26 mouse cellular contexts compared by ENCODE assay signal in the genomic region with DNA sequence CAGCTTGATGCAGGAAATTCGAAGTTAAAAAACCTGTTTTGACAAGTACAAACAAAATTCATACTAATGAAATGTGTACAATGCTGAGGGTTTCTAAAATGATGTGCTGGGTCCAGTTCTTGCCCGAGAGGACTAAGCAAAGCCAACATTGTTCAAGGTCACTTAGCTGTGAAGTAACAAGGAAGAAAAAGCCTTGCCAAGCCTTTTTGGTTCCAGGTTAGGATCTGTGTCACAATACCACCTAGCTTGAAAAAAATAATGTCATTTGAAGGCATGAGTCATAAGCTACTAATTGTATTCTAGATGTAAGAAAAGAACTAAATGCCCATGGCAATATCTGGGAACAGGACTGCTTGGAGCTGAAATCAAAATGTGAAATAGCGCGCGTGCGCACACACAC.
DNase-seq lines count a peak whose midpoint lies in the region; ATAC-seq and TF ChIP-seq lines count a peak whose summit lies in the region.
"Had no signal": no experiment of that assay in that cellular context is flagged by ENCODE, and none has a peak within 500 bp of the region (broad histone marks: within the 10 kb centered on the region; RNA-seq: fewer than 3 reads in every experiment).

No protein-coding gene starts in this region.

- H3K4me3 ChIP-seq in kidney, adult 2 months (ENCODE audit: insufficient read depth, low read depth, low read length) = no peak overlapping the region
- no peak overlapping the region for H3K4me3 ChIP-seq in kidney, postnatal 0 days (replicated peaks; ENCODE audit: low read depth, low read length)
- no peak overlapping the region for H3K4me3 ChIP-seq in kidney, embryonic 16.5 days (ENCODE audit: low read length)
- no peak overlapping the region for H3K4me3 ChIP-seq in liver, embryonic 12.5 days
- H3K4me3 ChIP-seq: embryonic facial prominence, embryonic 10.5 days; embryonic facial prominence, embryonic 13.5 days; erythroblast, embryonic 14.5 days; forebrain, embryonic 10.5 days; forebrain, embryonic 15.5 days; heart, adult 2 months; heart, embryonic 10.5 days; hindbrain, embryonic 12.5 days; hindbrain, embryonic 15.5 days had no signal

- H3K4me1 ChIP-seq in kidney, adult 2 months (ENCODE audit: control insufficient read depth, insufficient read depth, low read length) = no peaks in the 10 kb centered on the region
- no peaks in the 10 kb centered on the region for H3K4me1 ChIP-seq in kidney, postnatal 0 days (replicated peaks; ENCODE audit: insufficient read depth, low read length)
- no peaks in the 10 kb centered on the region for H3K4me1 ChIP-seq in kidney, embryonic 16.5 days (ENCODE audit: insufficient read depth, low read length)
- H3K4me1 ChIP-seq in liver, embryonic 12.5 days = no peaks in the 10 kb centered on the region
- H3K4me1 ChIP-seq: embryonic facial prominence, embryonic 10.5 days; embryonic facial prominence, embryonic 13.5 days; forebrain, embryonic 15.5 days; heart, embryonic 10.5 days; hindbrain, embryonic 12.5 days; hindbrain, embryonic 15.5 days had no signal

- no peaks in the 10 kb centered on the region for H3K27me3 ChIP-seq in kidney, adult 2 months (replicated peaks; ENCODE audit: control insufficient read depth, insufficient read depth, low read length)
- H3K27me3 ChIP-seq in kidney, postnatal 0 days (ENCODE audit: insufficient read depth, low read length) = no peaks in the 10 kb centered on the region
- H3K27me3 ChIP-seq in kidney, embryonic 16.5 days (ENCODE audit: insufficient read depth, low read length) = no peaks in the 10 kb centered on the region
- no peaks in the 10 kb centered on the region for H3K27me3 ChIP-seq in liver, embryonic 12.5 days (replicated peaks)
- H3K27me3 ChIP-seq: embryonic facial prominence, embryonic 13.5 days; forebrain, embryonic 15.5 days; hindbrain, embryonic 12.5 days; hindbrain, embryonic 15.5 days had no signal

- TF ChIP-seq POLR2A in kidney, adult 2 months (IDR thresholded peaks at IDR 0.05; ENCODE audit: low read depth, low read length) = no peak
- TF ChIP-seq POLR2A in brain, embryonic 14.5 days (IDR thresholded peaks at IDR 0.05; ENCODE audit: borderline replicate concordance, extremely low read depth, insufficient read depth, insufficient read length, poor library complexity, severe bottlenecking) = no peak

- no peak overlapping the region for H3K9ac ChIP-seq in kidney, postnatal 0 days (ENCODE audit: low read depth, low read length)
- no peak overlapping the region for H3K9ac ChIP-seq in kidney, embryonic 16.5 days (replicated peaks; ENCODE audit: low read length)
- no peak overlapping the region for H3K9ac ChIP-seq in liver, embryonic 12.5 days
- H3K9ac ChIP-seq: embryonic facial prominence, embryonic 13.5 days; forebrain, embryonic 15.5 days; hindbrain, embryonic 12.5 days; hindbrain, embryonic 15.5 days had no signal

- WGBS in kidney, adult 2 months = 74% methylated on average over 6 of the region's 6 CpGs
- 81% methylated on average over 6 of the region's 6 CpGs for WGBS in kidney, postnatal 0 days
- 84% methylated on average over 6 of the region's 6 CpGs for WGBS in kidney, embryonic 16.5 days
- 76% methylated on average over 6 of the region's 6 CpGs for WGBS in liver, embryonic 12.5 days (ENCODE audit: insufficient replicate concordance)

- no peak overlapping the region for H3K4me2 ChIP-seq in kidney, postnatal 0 days (ENCODE audit: low read length)
- no peak overlapping the region for H3K4me2 ChIP-seq in kidney, embryonic 16.5 days (replicated peaks; ENCODE audit: low read depth, low read length)
- no peak overlapping the region for H3K4me2 ChIP-seq in liver, embryonic 12.5 days
- H3K4me2 ChIP-seq: embryonic facial prominence, embryonic 13.5 days; forebrain, embryonic 15.5 days; hindbrain, embryonic 12.5 days; hindbrain, embryonic 15.5 days had no signal

- peak overlapping the region; percentile 31; the same call in 1 of the 2 replicates for H3K27ac ChIP-seq in kidney, adult 2 months (ENCODE audit: insufficient read depth, low read depth, low read length)
- H3K27ac ChIP-seq in kidney, postnatal 0 days = no peak overlapping the region
- no peak overlapping the region for H3K27ac ChIP-seq in kidney, embryonic 16.5 days (ENCODE audit: low read length)
- no peak overlapping the region for H3K27ac ChIP-seq in liver, embryonic 12.5 days
- H3K27ac ChIP-seq: embryonic facial prominence, embryonic 10.5 days; embryonic facial prominence, embryonic 13.5 days; forebrain, embryonic 10.5 days; forebrain, embryonic 15.5 days; heart, adult 2 months; heart, embryonic 10.5 days; hindbrain, embryonic 12.5 days; hindbrain, embryonic 15.5 days had no signal

- no peak for TF ChIP-seq CTCF in kidney, adult 2 months (conservative IDR thresholded peaks at IDR 0.05; ENCODE audit: insufficient read depth, insufficient read length, low read depth, low read length)
- no peak for TF ChIP-seq CTCF in kidney, postnatal 0 days (IDR thresholded peaks at IDR 0.05; ENCODE audit: low read depth)
- TF ChIP-seq CTCF in brain, embryonic 14.5 days (IDR thresholded peaks at IDR 0.05; ENCODE audit: borderline replicate concordance, extremely low read depth, insufficient read depth, insufficient read length) = no peak

- H3K9me3 ChIP-seq in kidney, postnatal 0 days (replicated peaks; ENCODE audit: low read length) = no peaks in the 10 kb centered on the region
- no peaks in the 10 kb centered on the region for H3K9me3 ChIP-seq in kidney, embryonic 16.5 days (ENCODE audit: low read length)
- no peaks in the 10 kb centered on the region for H3K9me3 ChIP-seq in liver, embryonic 12.5 days (replicated peaks)
- H3K9me3 ChIP-seq: embryonic facial prominence, embryonic 10.5 days; embryonic facial prominence, embryonic 13.5 days; forebrain, embryonic 10.5 days; forebrain, embryonic 15.5 days; heart, embryonic 10.5 days; hindbrain, embryonic 12.5 days; hindbrain, embryonic 15.5 days had no signal

- ATAC-seq in kidney, postnatal 0 days (replicated peaks; ENCODE audit: low FRiP score, low read depth) = no peak
- no peak for ATAC-seq in kidney, embryonic 16.5 days (ENCODE audit: low FRiP score, low TSS enrichment)
- no peak for ATAC-seq in liver, embryonic 12.5 days
- ATAC-seq: activated CD4-positive, CD25-positive, alpha-beta regulatory T cell, adult 4 months; CD4-positive, CD25-positive, alpha-beta regulatory T cell, adult 4 months; forebrain, embryonic 15.5 days had no signal

- peak; percentile 29 for DNase-seq in kidney, adult 2 months
- no peak for DNase-seq in kidney, postnatal 4 days
- DNase-seq in kidney, postnatal 0 days (ENCODE audit: low spot score) = peak; percentile 16
- DNase-seq in 416B (ENCODE audit: low read depth) = peak; percentile 70
- DNase-seq in brain, embryonic 14.5 days (ENCODE audit: low read depth) = peak; percentile 30
- DNase-seq in layer of hippocampus, adult 11-12 months (ENCODE audit: low spot score) = no peak
- DNase-seq: adrenal gland, postnatal 10 days; adrenal gland, postnatal 36 days; cerebellum, adult 11 months; cerebellum, adult 8-10 months; cerebellum, postnatal 36 days; embryo, embryonic 11 days; gastrocnemius, postnatal 25 days; heart, adult 2 months had no signal

- H3K36me3 ChIP-seq in kidney, adult 2 months (ENCODE audit: control insufficient read depth, insufficient read depth, low read length) = no peaks in the 10 kb centered on the region
- no peaks in the 10 kb centered on the region for H3K36me3 ChIP-seq in kidney, postnatal 0 days (ENCODE audit: insufficient read depth, low read length)
- H3K36me3 ChIP-seq in kidney, embryonic 16.5 days (ENCODE audit: insufficient read depth, low read length) = no peaks in the 10 kb centered on the region
- H3K36me3 ChIP-seq in liver, embryonic 12.5 days = no peaks in the 10 kb centered on the region
- H3K36me3 ChIP-seq: embryonic facial prominence, embryonic 10.5 days; embryonic facial prominence, embryonic 13.5 days; forebrain, embryonic 15.5 days; heart, embryonic 10.5 days; hindbrain, embryonic 12.5 days; hindbrain, embryonic 15.5 days had no signal

Comparison
In these comparisons a context has a peak if more than half of its experiments do, and no peak if none do; other contexts are left out.
1. DNase-seq: peak in kidney, adult 2 months (single experiment), kidney, postnatal 0 days (single experiment), 416B (single experiment) and brain, embryonic 14.5 days (single experiment); none in kidney, postnatal 4 days (0 of 2) and layer of hippocampus, adult 11-12 months (single experiment).